Mouse (Mus musculus): ENCODE measurements around the gene Atg101.

GRCm38 (mm10) chr15:101241236-101241635 lies 42.8 kb upstream of the Atg101 start:
- TF ChIP-seq POLR2A (IDR thresholded peaks at IDR 0.05; ENCODE audit: insufficient read depth, low read length): no peak
- no peak for TF ChIP-seq EP300 (IDR thresholded peaks at IDR 0.05; ENCODE audit: insufficient read depth, low read depth, low read length)

All from ES-Bruce4 (cell line).